Mouse (Mus musculus): ENCODE measurements at regions not wholly inside any gene's neighbourhood (a gene's known extent, or its start where the extent isn't known, plus 50 kb on each side); places are given as distances from the start of the nearest gene placed in this dataset.

- no peaks in the 10 kb centered on the region for H3K9me3 ChIP-seq
- H3K27ac ChIP-seq, result no peak overlapping the region
- H3K4me1 ChIP-seq, result 0 out of 2 replicates have a peak, but pooled peaks cover 2% of the 10 kb centered on the region
- no peak overlapping the region for H3K4me2 ChIP-seq
- WGBS, result 51% methylated on average over 9 of the region's 9 CpGs
- no peak overlapping the region for H3K9ac ChIP-seq
- H3K4me3 ChIP-seq, result no peak overlapping the region
- H3K27me3 ChIP-seq, result no peaks in the 10 kb centered on the region; the same call in 1 of the 2 replicates
- H3K36me3 ChIP-seq, result no peaks in the 10 kb centered on the region
- no peak for ATAC-seq (ENCODE audit: borderline replicate concordance, extremely low read depth, low FRiP score, low TSS enrichment)
Measured at GRCm38 (mm10) chr1:88594484-88595254, 84.8 kb upstream of the Glrp1 start.

GRCm38 (mm10) chr1:88592036-88592435 is 82.2 kb upstream of the Glrp1 start:
- Histone ChIP-seq H3K9ac (no peak overlapping the region), H3K36me3 (no peaks in the 10 kb centered on the region), H3K9me3 (no peaks in the 10 kb centered on the region), H3K4me3 (no peak overlapping the region), H3K27ac (no peak overlapping the region), H3K4me2 (no peak overlapping the region), H3K27me3 (no peaks in the 10 kb centered on the region; the same call in 1 of the 2 replicates), H3K4me1 (peaks cover 4% of the 10 kb centered on the region)
- no peak for ATAC-seq (ENCODE audit: borderline replicate concordance, extremely low read depth, low FRiP score, low TSS enrichment)
- 66% methylated on average over 6 of the region's 6 CpGs for WGBS

- no peak overlapping the region for H3K9ac ChIP-seq
- no peak overlapping the region for H3K4me2 ChIP-seq
- H3K27ac ChIP-seq, result no peak overlapping the region
- no peaks in the 10 kb centered on the region for H3K36me3 ChIP-seq
- no peak overlapping the region for H3K4me3 ChIP-seq
- 33% methylated on average over 9 of the region's 9 CpGs for WGBS
- H3K4me1 ChIP-seq, result peaks cover 9% of the 10 kb centered on the region
- ATAC-seq (ENCODE audit: borderline replicate concordance, extremely low read depth, low FRiP score, low TSS enrichment), result no peak
- H3K27me3 ChIP-seq, result no peaks in the 10 kb centered on the region; the same call in 1 of the 2 replicates
- H3K9me3 ChIP-seq, result no peaks in the 10 kb centered on the region
Measured at GRCm38 (mm10) chr1:88590802-88591380, 81.0 kb upstream of the Glrp1 start.

GRCm38 (mm10) chr1:88588747-88589146 is 78.9 kb upstream of the Glrp1 start:
- WGBS, result 44% methylated on average over 1 of the region's 1 CpGs

GRCm38 (mm10) chr1:88586823-88587820 is 77.3 kb upstream of the Glrp1 start:
- Histone ChIP-seq H3K36me3 (no peaks in the 10 kb centered on the region), H3K4me1 (peaks cover 13% of the 10 kb centered on the region), H3K4me3 (no peak overlapping the region), H3K4me2 (no peak overlapping the region), H3K27me3 (no peaks in the 10 kb centered on the region), H3K9ac (no peak overlapping the region), H3K27ac (no peak overlapping the region), H3K9me3 (no peaks in the 10 kb centered on the region)
- 58% methylated on average over 13 of the region's 13 CpGs for WGBS
- ATAC-seq (ENCODE audit: borderline replicate concordance, extremely low read depth, low FRiP score, low TSS enrichment), result no peak

More at GRCm38 (mm10) chr1:88588747-88589146, 78.9 kb upstream of the Glrp1 start:
- Histone ChIP-seq H3K36me3 (no peaks in the 10 kb centered on the region), H3K9ac (no peak overlapping the region), H3K4me2 (no peak overlapping the region), H3K27me3 (no peaks in the 10 kb centered on the region), H3K4me1 (peaks cover 13% of the 10 kb centered on the region), H3K9me3 (no peaks in the 10 kb centered on the region), H3K27ac (no peak overlapping the region), H3K4me3 (no peak overlapping the region)
- no peak for ATAC-seq (ENCODE audit: borderline replicate concordance, extremely low read depth, low FRiP score, low TSS enrichment)

- ATAC-seq (ENCODE audit: borderline replicate concordance, extremely low read depth, low FRiP score, low TSS enrichment), result no peak
- 71% methylated on average over 2 of the region's 2 CpGs for WGBS
- H3K4me1 ChIP-seq, result peaks cover 12% of the 10 kb centered on the region
Measured at GRCm38 (mm10) chr1:88586128-88586527, 76.3 kb upstream of the Glrp1 start.

GRCm38 (mm10) chr1:88584515-88585033 is 74.7 kb upstream of the Glrp1 start:
- H3K27ac ChIP-seq, result no peak overlapping the region
- H3K9ac ChIP-seq, result no peak overlapping the region
- peaks cover 11% of the 10 kb centered on the region for H3K4me1 ChIP-seq
- H3K4me2 ChIP-seq, result no peak overlapping the region
- H3K9me3 ChIP-seq, result no peaks in the 10 kb centered on the region
- H3K27me3 ChIP-seq, result no peaks in the 10 kb centered on the region
- no peak overlapping the region for H3K4me3 ChIP-seq
- WGBS, result 67% methylated on average over 5 of the region's 5 CpGs
- H3K36me3 ChIP-seq, result no peaks in the 10 kb centered on the region
- ATAC-seq (ENCODE audit: borderline replicate concordance, extremely low read depth, low FRiP score, low TSS enrichment), result no peak

More at GRCm38 (mm10) chr1:88586128-88586527, 76.3 kb upstream of the Glrp1 start:
- Histone ChIP-seq H3K27me3 (no peaks in the 10 kb centered on the region), H3K36me3 (no peaks in the 10 kb centered on the region), H3K9ac (no peak overlapping the region), H3K27ac (no peak overlapping the region), H3K4me2 (no peak overlapping the region), H3K9me3 (no peaks in the 10 kb centered on the region), H3K4me3 (no peak overlapping the region)

- Histone ChIP-seq H3K9me3 (no peaks in the 10 kb centered on the region), H3K4me2 (no peak overlapping the region), H3K27me3 (no peaks in the 10 kb centered on the region), H3K4me3 (no peak overlapping the region), H3K4me1 (peaks cover 17% of the 10 kb centered on the region), H3K36me3 (no peaks in the 10 kb centered on the region), H3K9ac (no peak overlapping the region), H3K27ac (no peak overlapping the region)
- ATAC-seq (ENCODE audit: borderline replicate concordance, extremely low read depth, low FRiP score, low TSS enrichment), result no peak
Measured at GRCm38 (mm10) chr1:88578231-88578620, 68.4 kb upstream of the Glrp1 start.

GRCm38 (mm10) chr1:88577498-88578230 is 67.8 kb upstream of the Glrp1 start:
- H3K4me3 ChIP-seq, result no peak overlapping the region
- no peaks in the 10 kb centered on the region for H3K36me3 ChIP-seq
- H3K4me2 ChIP-seq, result no peak overlapping the region
- no peak for ATAC-seq (ENCODE audit: borderline replicate concordance, extremely low read depth, low FRiP score, low TSS enrichment)
- H3K9ac ChIP-seq, result no peak overlapping the region
- 32% methylated on average over 12 of the region's 12 CpGs for WGBS
- H3K9me3 ChIP-seq, result no peaks in the 10 kb centered on the region
- H3K27me3 ChIP-seq, result no peaks in the 10 kb centered on the region
- H3K27ac ChIP-seq, result peak overlapping the region; percentile 43
- H3K4me1 ChIP-seq, result peaks cover 17% of the 10 kb centered on the region

- no peak overlapping the region for H3K9ac ChIP-seq
- no peak for ATAC-seq (ENCODE audit: borderline replicate concordance, extremely low read depth, low FRiP score, low TSS enrichment)
- peak overlapping the region; percentile 59 for H3K27ac ChIP-seq
- 41% methylated on average over 14 of the region's 14 CpGs for WGBS
- H3K36me3 ChIP-seq, result no peaks in the 10 kb centered on the region
- H3K4me1 ChIP-seq, result peaks cover 17% of the 10 kb centered on the region
- H3K27me3 ChIP-seq, result no peaks in the 10 kb centered on the region
- peak overlapping the region; percentile 29 for H3K4me2 ChIP-seq
- H3K9me3 ChIP-seq, result no peaks in the 10 kb centered on the region
- H3K4me3 ChIP-seq, result no peak overlapping the region
Measured at GRCm38 (mm10) chr1:88575917-88576669, 66.2 kb upstream of the Glrp1 start.

All from lung, embryonic 15.5 days (tissue).